Comparison of ENCODE assay signal across 10 mouse cellular contexts in the genomic region with DNA sequence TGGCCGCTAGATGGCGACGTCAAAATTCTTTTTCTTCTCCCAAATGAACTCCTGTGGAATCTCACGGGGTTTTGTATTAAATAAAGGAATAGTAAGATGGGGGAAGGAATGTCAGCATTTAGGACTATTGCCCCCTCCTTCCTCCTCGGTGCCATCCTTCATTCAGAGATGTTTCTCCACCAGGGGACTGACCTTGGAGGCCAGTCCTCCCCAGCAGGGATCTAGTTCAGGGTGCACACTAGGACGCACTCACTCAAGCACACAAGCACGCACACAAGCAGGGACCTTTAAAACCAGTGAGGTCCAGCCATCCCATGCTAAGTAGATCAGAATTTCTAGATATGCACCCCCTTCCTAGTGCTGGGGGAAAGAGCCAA. TPM values are rescaled to one million over a fixed set of nuclear protein-coding genes. Genes with fewer than 3 reads are reported as not detected.
A peak's percentile ranks its signal among the peaks of the same experiment; 100 is the strongest.
DNase-seq lines count a peak whose midpoint lies in the region; ATAC-seq lines count a peak whose summit lies in the region.
"Not testable (repeated sequence)": the region's sequence is repeated elsewhere in the genome, so short reads cannot be mapped to it uniquely, and the experiment has no call there.
"Had no signal": no experiment of that assay in that cellular context is flagged by ENCODE, and none has a peak within 500 bp of the region (broad histone marks: within the 10 kb centered on the region; RNA-seq: fewer than 3 reads in every experiment).

No protein-coding gene starts in this region.

- DNase-seq in cerebellum, adult 8-10 months: peak; percentile 60
- peak; percentile 35 for DNase-seq in gastrocnemius, adult 18-20 months (ENCODE audit: low spot score)
- peak; percentile 63 for DNase-seq in kidney, postnatal 14 days
- DNase-seq in left cerebral cortex, postnatal 36 days (ENCODE audit: low spot score in 2 of 2): peak; percentile 46 to 64
- peak; percentile 21 for DNase-seq in right cerebral cortex, postnatal 4 days
- peak; percentile 28 for DNase-seq in urinary bladder, postnatal 25 days (ENCODE audit: low spot score)

- H3K27me3 ChIP-seq in hindbrain, embryonic 13.5 days; midbrain, embryonic 13.5 days: not testable (repeated sequence)

- H3K4me3 ChIP-seq in hindbrain, embryonic 13.5 days; midbrain, embryonic 13.5 days (replicated peaks): not testable (repeated sequence)

- 27% methylated on average over 6 of the region's 7 CpGs for WGBS in hindbrain, embryonic 13.5 days
- 31% methylated on average over 5 of the region's 7 CpGs for WGBS in midbrain, embryonic 13.5 days

- H3K4me2 ChIP-seq in hindbrain, embryonic 13.5 days; midbrain, embryonic 13.5 days (replicated peaks): not testable (repeated sequence)

- peak; percentile 71; the same call in 1 of the 2 replicates for ATAC-seq in hindbrain, embryonic 13.5 days (ENCODE audit: low FRiP score)
- ATAC-seq in midbrain, embryonic 13.5 days: peak; percentile 89

- not testable (repeated sequence) for H3K9me3 ChIP-seq in hindbrain, embryonic 13.5 days; midbrain, embryonic 13.5 days

- H3K36me3 ChIP-seq in hindbrain, embryonic 13.5 days; midbrain, embryonic 13.5 days: not testable (repeated sequence)

- intact Hi-C loops in left cerebral cortex, postnatal 36 days (cut with DNase I): not testable (repeated sequence)

- H3K4me1 ChIP-seq in hindbrain, embryonic 13.5 days (replicated peaks); midbrain, embryonic 13.5 days (replicated peaks): not testable (repeated sequence)

- H3K27ac ChIP-seq in hindbrain, embryonic 13.5 days; midbrain, embryonic 13.5 days: not testable (repeated sequence)

- H3K9ac ChIP-seq in hindbrain, embryonic 13.5 days; midbrain, embryonic 13.5 days (replicated peaks): not testable (repeated sequence)

RNA-seq across cellular contexts. Expression of a gene that starts 26.3 kb away (rescaled TPM):
- under 1 TPM in 1 of 2 experiments, not detected in 1; 0.84 TPM for total RNA-seq in gastrocnemius, adult 18-20 months (2021)
- polyA plus RNA-seq in hindbrain, embryonic 13.5 days (2015; fragmentation: Nextera tagmentation; extraction: Ambion mirVana): 0.09 and 0.13 TPM in 2 replicates
- total RNA-seq in left cerebral cortex, postnatal 36 days (2021): 1 to 10 TPM; 1.5 to 3.0 TPM
- polyA plus RNA-seq in midbrain, embryonic 13.5 days (2015; fragmentation: Nextera tagmentation; extraction: Ambion mirVana): 0.13 and 0.21 TPM in 2 replicates
- total RNA-seq: adrenal gland, postnatal 36 days; ES-E14 had no signal
